Mouse (Mus musculus) embryonic fibroblast, embryonic 13.5 days (primary cell): ENCODE measurements at regions not wholly inside any gene's neighbourhood (a gene's known extent, or its start where the extent isn't known, plus 50 kb on each side); places are given as distances from the start of the nearest gene placed in this dataset.

Experiments
- CTCF ChIP-seq: IDR thresholded peaks from 2 replicates; pipeline ENCODE4 v1.5.1; 2011; ENCODE audit warnings: mild to moderate bottlenecking, control low read depth, low read length, moderate library complexity, borderline replicate concordance; ENCODE audit not compliant: insufficient read depth
- POLR2A ChIP-seq: IDR thresholded peaks from 2 replicates; pipeline ENCODE4 v1.6.1; 2011; ENCODE audit warnings: low read depth, mild to moderate bottlenecking, control low read depth, low read length, moderate library complexity

GRCm38 (mm10) chr1:46983093-46983492, 90.4 kb upstream of the Slc39a10 start:
- TF ChIP-seq CTCF: no peak
- no peak for TF ChIP-seq POLR2A
